Mouse (Mus musculus) E14TG2a.4 (cell line): ENCODE measurements around the gene Slc29a1.

Experiments used
- H3K27me3 ChIP-seq: 2 replicates; pipeline ENCODE4 v1.6.1; 2014; ENCODE audit warnings: low read length, control low read depth; ENCODE audit not compliant: insufficient read depth
- H3K36me3 ChIP-seq: 2 replicates; pipeline ENCODE4 v1.6.1; 2014; ENCODE audit warnings: low read length, control low read depth; ENCODE audit not compliant: insufficient read depth
- H3K4me1 ChIP-seq: replicated peaks from 2 replicates; pipeline ENCODE4 v1.6.1; 2014; ENCODE audit warnings: low read depth, low read length, control low read depth
- H3K4me3 ChIP-seq: replicated peaks from 2 replicates; pipeline ENCODE4 v1.5.1; 2014; ENCODE audit warnings: mild to moderate bottlenecking, low read length
- H3K9me3 ChIP-seq: 2 replicates; pipeline ENCODE4 v1.6.1; 2014; ENCODE audit warnings: low read length, control low read depth
- CTCF ChIP-seq: conservative IDR thresholded peaks from 2 replicates; pipeline ENCODE4 v1.5.1; 2014; ENCODE audit warnings: low read length
- NANOG ChIP-seq: IDR thresholded peaks from 2 replicates; pipeline ENCODE4 v1.6.1; 2014; ENCODE audit warnings: borderline replicate concordance, low read length, mixed read lengths
- POU5F1 ChIP-seq: IDR thresholded peaks from 2 replicates; pipeline ENCODE4 v1.6.1; 2014; ENCODE audit warnings: low read length, borderline replicate concordance

The Slc29a1 gene

DNA sequence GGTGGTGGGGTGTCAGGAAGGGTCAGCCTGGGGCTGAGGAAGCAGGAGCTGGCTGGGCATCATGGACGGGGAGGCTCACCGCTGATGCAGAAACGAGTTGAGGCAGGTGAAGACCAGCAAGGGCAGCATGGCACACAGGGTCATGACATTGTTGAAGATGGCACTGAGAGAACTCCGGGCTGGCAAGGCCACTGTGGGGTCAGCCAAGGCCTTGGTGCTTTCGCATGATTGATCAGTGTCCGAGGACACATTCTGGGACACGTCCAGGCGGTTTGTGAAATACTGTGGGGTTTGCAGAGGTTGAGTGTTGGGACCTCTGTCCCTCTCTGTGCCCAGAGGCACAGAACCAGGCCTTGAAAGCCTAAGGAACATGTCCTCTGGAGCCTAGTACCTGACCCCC is 9.6 kb downstream of the Slc29a1 start:
- TF ChIP-seq CTCF (no peak), POU5F1 (no peak), NANOG (no peak)
- Histone ChIP-seq H3K27me3 (no peaks in the 10 kb centered on the region), H3K9me3 (no peaks in the 10 kb centered on the region), H3K36me3 (peaks cover 89% of the 10 kb centered on the region), H3K4me3 (peak overlapping the region; percentile 98), H3K4me1 (peaks cover 94% of the 10 kb centered on the region)

- Histone ChIP-seq H3K9me3 (no peaks in the 10 kb centered on the region), H3K4me3 (peak overlapping the region; percentile 17; the same call in 1 of the 2 replicates), H3K4me1 (peaks cover 94% of the 10 kb centered on the region), H3K27me3 (no peaks in the 10 kb centered on the region), H3K36me3 (peaks cover 95% of the 10 kb centered on the region)
- TF ChIP-seq CTCF (no peak), NANOG (no peak), POU5F1 (no peak)
These were observed 10.2 kb downstream of the Slc29a1 start for GRCm38 (mm10) chr17:45589236-45589635.

- TF ChIP-seq CTCF (no peak), POU5F1 (no peak), NANOG (no peak)
- Histone ChIP-seq H3K36me3 (peaks cover 99% of the 10 kb centered on the region), H3K4me3 (peak overlapping the region; percentile 17; the same call in 1 of the 2 replicates), H3K9me3 (no peaks in the 10 kb centered on the region), H3K27me3 (no peaks in the 10 kb centered on the region), H3K4me1 (peaks cover 94% of the 10 kb centered on the region)
These were observed 11.0 kb downstream of the Slc29a1 start for GRCm38 (mm10) chr17:45588370-45588769.

DNA sequence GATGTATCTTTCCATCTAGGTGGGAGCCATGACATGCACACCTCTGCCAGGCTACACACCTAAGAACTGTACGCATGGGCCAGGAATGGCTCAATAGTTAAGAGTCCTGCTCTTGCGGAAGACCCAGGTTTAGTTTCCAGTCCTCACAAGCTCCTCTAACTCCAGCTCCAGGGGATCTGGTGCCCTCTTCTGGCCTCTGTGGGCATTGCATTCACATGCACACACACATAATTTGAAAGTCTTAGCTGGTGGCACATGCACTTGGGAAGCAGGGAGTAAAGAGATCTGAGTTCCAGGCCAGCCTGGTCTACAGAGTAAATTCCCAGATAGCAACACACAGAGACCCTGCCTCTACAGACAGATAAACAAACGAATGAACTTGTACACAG is 13.0 kb downstream of the Slc29a1 start:
- Histone ChIP-seq H3K4me3 (peak overlapping the region; percentile 63), H3K4me1 (peaks cover 94% of the 10 kb centered on the region), H3K9me3 (no peaks in the 10 kb centered on the region), H3K36me3 (peaks cover 86% of the 10 kb centered on the region), H3K27me3 (no peaks in the 10 kb centered on the region)
- TF ChIP-seq NANOG (no peak), CTCF (peak; percentile 86), POU5F1 (no peak)

DNA sequence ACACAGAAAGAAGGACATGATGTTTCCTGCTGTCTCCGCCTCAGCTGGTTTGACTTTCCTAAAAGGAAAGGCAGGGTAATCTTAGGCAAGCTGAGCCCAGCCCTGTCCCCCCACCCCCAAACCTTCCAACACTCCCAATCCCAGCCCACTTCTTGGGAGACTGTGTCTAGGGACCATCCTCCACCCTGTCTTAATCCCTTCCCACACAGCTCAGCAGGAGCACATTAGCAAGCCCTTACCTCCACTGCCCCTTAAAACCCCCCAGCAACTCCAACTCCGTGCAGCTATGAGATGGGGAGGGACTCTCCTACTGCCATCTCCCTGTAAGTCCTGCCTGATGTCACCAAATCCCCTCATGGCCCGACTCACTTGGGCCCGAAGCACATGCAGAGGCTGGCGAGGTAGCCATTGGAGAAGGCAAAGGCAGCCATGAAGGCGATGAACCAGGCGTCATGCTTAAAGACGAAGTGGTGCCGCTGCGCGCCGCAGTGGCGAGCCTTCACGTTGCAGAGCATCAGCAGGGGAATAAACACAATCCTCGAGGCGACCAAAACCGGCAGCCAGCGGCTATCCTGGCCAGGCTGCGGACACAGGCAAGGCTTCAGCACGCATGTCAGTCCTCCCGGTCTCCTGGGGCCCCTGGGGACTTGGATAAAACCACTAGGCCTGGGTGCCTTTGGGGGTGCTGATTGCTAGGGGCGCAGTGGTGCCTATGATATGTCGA is 13.5 kb downstream of the Slc29a1 start:
- H3K4me1 ChIP-seq, result peaks cover 94% of the 10 kb centered on the region
- H3K4me3 ChIP-seq, result peak overlapping the region; percentile 63
- H3K27me3 ChIP-seq, result no peaks in the 10 kb centered on the region
- TF ChIP-seq NANOG (no peak), CTCF (no peak), POU5F1 (no peak)
- peaks cover 80% of the 10 kb centered on the region for H3K36me3 ChIP-seq
- H3K9me3 ChIP-seq, result no peaks in the 10 kb centered on the region

DNA sequence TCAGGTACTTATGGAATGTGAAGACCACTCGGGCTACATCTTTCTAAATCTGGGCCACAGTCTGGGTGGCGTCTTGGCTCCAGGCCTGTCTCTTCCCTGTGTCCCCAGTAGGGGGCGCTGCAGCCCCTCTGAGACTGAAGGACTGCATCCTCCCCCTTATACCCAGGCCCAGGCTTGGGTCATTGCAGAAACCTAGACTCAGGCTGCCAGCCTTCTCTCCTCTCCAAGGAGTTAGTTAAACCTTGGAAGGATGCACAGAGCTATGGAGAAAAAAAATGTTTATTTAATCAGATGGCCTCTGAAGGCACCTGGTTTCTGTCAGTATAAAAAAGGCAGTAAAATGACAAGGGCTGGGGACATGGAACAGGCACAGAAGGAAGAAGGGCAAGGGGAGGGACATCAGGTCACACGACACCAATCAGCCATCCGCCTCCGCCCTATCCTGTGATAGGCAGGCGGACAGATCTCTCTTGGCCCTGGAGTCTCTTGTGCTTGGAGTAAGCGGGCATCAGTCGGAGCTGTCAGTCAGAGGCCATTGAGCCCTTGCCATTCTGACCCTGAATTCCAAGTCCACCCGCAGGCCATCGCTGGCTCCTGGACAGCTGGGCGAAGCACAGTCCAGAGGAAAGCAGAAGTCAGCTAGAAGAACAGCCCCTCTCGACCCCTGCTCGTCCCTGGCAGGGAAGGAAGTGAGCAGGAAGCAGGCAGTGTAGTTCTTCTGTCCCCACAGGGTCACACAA is 14.3 kb downstream of the Slc29a1 start:
- H3K4me3 ChIP-seq, result peak overlapping the region; percentile 63
- no peaks in the 10 kb centered on the region for H3K27me3 ChIP-seq
- peaks cover 92% of the 10 kb centered on the region for H3K4me1 ChIP-seq
- TF ChIP-seq NANOG (no peak), POU5F1 (no peak), CTCF (peak; percentile 97)
- peaks cover 73% of the 10 kb centered on the region for H3K36me3 ChIP-seq
- no peaks in the 10 kb centered on the region for H3K9me3 ChIP-seq

DNA sequence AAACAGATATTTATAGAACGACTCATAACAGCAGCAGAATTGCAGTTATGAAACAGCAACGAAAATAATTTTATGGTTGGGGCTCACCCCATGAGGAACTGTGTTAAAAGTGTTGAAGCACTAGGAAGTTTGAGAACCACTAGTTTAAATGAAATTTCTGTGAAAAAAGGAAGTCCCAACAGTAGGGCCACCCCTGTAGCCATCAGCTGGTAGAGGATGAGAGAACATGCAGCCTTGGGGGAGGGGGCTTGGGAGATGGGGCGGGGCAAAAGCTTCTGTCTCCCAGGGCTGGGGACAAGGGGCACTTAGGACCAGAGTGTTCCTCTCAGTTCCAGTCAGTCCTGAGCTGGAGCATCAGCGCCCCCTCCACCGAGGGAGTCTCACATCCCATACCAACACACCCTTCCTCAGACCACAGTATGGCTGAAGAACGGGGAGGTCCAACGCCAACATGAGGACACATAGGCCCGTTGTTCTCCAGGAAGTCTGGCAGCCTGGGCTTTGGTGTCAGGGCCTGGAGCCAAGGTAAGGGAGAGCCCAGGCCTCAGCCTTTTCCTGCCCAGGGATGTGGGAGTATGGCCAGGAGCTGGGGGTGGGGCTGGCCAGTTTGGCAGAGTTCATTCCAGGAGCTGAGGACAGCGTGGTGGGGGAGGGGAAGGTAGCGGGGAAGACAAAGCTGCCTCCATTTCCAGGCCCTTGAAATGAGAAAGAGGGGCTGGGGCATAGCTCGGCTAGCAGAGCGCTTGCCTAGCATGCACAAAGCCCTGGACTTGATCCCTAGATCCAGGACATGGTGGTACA is 15.1 kb downstream of the Slc29a1 start:
- Histone ChIP-seq H3K9me3 (no peaks in the 10 kb centered on the region), H3K27me3 (no peaks in the 10 kb centered on the region), H3K4me1 (peaks cover 92% of the 10 kb centered on the region), H3K36me3 (peaks cover 64% of the 10 kb centered on the region), H3K4me3 (peak overlapping the region; percentile 63)
- TF ChIP-seq NANOG (no peak), CTCF (no peak), POU5F1 (no peak)

DNA sequence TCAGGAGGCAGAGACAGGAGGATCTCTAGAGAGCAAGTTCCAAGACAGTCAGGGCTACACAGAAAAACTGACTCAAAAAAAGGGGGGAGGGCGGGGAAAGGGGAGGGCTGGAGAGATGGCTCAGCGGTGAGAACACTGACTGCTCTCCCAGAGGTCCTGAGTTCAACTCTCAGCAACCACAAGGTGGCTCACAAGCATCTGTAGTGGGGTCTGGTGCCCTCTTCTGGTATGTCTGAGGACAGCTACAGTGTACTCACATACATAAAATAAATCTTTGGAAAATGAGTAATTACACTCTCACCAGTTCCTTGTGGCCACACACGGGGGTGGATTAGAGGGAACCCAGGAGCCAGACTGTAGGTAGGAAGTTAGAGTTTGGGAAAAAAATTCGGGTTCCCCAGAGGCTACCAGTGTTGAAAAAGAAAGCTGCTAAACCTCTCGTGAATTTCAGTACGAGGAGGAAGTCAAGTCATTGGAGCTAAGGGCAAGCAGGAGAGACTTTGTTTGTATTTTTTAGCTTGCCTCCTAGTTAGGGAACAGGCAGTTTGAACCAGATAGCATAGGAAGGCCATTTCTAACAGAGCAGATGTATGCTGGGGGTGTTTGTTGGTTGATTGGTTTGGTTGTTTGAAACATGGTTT is 16.6 kb downstream of the Slc29a1 start:
- peaks cover 92% of the 10 kb centered on the region for H3K4me1 ChIP-seq
- peaks cover 50% of the 10 kb centered on the region for H3K36me3 ChIP-seq
- TF ChIP-seq CTCF, result peak; percentile 52
- no peak for TF ChIP-seq NANOG
- no peak overlapping the region for H3K4me3 ChIP-seq
- no peaks in the 10 kb centered on the region for H3K9me3 ChIP-seq
- no peaks in the 10 kb centered on the region for H3K27me3 ChIP-seq
